Mouse (Mus musculus) brown adipose tissue, adult 24 weeks (tissue): ENCODE results near the gene Trappc10. TPM values are rescaled to one million over a fixed set of nuclear protein-coding genes. Genes with fewer than 3 reads are reported as not detected.

ENCODE experiments used
- H3K27ac ChIP-seq: fragments of 200-500 bp; replicated peaks from 2 replicates; pipeline ENCODE4 v1.5.1; 2012; ENCODE audit warnings: low read depth, mild to moderate bottlenecking, low read length
- H3K4me1 ChIP-seq: fragments of 200-500 bp; 2 replicates; pipeline ENCODE4 v1.6.1; 2012; ENCODE audit warnings: low read length, mixed read lengths; ENCODE audit not compliant: control insufficient read depth, insufficient read depth, insufficient read length
- H3K4me3 ChIP-seq: fragments of 200-500 bp; 2 replicates; pipeline ENCODE4 v1.5.1; 2012; ENCODE audit warnings: low read depth, mild to moderate bottlenecking, low read length, moderate library complexity; ENCODE audit not compliant: insufficient read depth
- polyA plus RNA-seq: library from polyadenylated mRNA; stranded (reverse); fragments of >200 nt; gene quantifications from 2 replicates; pipeline ENCODE4 v1.2.4, GENCODE M21; 2012; ENCODE audit not compliant: missing spikeins, insufficient read depth, insufficient read length

The Trappc10 gene
- polyA plus RNA-seq, 1 experiment, result 22.4 TPM

DNA sequence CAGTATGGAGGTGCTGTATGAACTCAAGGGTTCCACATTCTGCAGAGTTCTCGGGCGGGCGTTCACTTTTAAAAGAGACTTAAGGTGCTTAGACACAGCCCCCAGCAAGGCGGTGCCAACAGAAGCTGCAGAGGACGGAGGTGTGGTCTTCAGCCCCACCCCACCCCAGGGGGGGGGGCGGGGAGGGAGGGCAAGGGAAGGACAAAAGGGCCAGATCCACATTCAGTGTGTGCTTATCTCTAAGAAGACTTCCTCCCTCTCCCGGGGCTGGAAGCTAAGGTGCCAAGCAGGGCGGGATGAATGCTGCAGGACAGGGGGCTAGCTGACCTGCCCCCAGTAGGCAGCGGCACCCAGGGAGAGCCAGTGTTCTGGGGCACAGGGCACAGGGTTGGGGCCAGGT, 28.5 kb upstream of the Trappc10 start:
- H3K4me1 ChIP-seq, result no peaks in the 10 kb centered on the region
- no peak overlapping the region for H3K27ac ChIP-seq
- H3K4me3 ChIP-seq, result no peak overlapping the region

DNA sequence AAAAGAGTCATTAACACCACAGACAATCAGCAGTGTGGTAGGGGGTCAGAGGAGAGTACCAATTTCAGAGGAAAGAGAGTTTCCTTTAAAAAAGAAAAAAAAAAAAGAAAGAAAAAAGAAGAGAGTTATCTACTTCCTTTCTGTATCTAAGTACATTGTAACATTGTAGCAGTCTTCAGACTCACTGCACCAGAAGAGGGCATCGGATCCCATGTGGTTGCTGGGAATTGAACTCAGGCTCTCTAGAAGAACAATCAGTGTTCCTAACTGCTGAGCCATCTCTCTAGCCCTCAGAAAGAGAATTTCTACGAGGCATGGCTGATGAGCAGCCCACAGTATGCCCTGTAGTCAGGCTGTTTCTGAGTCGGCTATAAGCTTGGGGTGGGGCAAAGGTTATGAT, 21.4 kb upstream of the Trappc10 start:
- no peak overlapping the region for H3K4me3 ChIP-seq
- H3K27ac ChIP-seq, result no peak overlapping the region
- H3K4me1 ChIP-seq, result no peaks in the 10 kb centered on the region

DNA sequence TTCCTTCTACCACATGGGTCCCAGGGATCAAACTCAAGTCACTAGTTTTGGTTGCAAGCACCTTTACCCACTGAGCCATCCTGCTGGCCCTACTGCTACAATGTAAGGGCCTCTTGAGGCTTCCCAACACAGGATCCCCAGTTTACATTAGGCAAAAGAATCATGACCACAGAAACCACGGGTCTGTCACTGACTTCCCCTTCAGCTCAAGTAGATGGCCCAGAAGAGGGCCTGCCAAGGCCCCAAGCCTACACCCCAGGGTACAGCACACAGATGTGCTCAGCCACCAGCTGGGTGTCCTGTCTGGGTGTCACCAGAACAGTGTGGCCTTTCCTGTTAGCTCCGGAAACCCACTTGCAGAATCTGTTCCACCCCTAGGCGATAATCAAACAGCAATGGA, 20.3 kb upstream of the Trappc10 start:
- H3K4me3 ChIP-seq, result no peak overlapping the region
- no peak overlapping the region for H3K27ac ChIP-seq
- H3K4me1 ChIP-seq, result no peaks in the 10 kb centered on the region

DNA sequence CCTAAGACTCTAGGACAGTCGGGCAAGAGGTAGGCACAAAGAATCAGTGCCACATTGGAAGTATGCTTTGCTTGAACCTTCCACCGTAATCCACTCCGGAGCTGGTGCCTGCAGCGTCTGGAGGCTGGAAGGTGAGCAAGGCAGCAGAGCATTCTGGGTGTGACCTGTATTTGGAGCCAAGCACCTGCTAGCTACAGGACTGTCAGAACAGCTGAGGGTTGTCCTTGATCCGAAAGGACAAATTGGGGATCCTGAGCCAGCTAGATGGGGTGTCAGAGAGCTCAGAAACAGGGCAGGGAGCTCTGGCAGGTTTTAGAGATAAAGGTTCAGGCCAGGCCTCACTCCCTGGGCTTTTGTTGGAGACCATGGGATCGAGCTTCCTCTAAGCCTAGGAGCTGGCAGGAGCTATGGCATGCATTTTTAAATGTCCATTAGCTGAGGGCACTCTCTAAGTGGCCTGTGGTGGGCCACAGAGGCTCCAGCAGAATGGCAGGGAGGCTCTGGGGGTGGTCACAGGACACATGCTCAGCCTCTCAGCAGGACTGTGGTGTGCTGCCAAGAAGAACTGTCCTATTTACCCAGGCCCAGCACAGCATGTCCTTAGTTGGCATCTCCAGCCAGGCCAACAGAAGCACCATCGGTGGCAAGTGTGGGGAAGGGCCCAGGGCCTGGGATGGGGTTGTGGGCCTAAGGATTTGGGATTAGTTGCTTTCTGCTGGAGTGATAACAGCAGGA, 16.6 kb upstream of the Trappc10 start:
- Histone ChIP-seq H3K27ac (no peak overlapping the region), H3K4me1 (peaks cover 3% of the 10 kb centered on the region; the same call in 1 of the 2 replicates)

DNA sequence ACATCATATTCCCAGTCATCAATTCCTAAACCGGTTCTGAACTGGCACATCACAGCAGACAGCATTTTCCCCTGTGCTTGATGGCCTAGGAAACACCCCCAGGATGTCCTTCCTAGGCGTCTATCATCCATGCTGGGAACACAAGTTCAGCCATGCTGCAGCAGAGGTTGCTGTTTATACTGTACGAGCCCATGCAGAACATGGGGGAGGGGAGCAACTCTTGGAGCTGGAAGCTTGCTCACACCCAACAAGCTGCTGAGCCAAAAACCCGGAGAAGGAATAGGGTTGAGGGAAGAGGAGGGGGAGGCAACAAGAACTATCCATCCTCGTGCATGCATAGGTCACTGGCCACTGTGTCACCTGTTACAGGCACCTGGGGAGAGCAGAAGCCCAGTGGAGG, 15.9 kb upstream of the Trappc10 start:
- Histone ChIP-seq H3K4me1 (peaks cover 3% of the 10 kb centered on the region; the same call in 1 of the 2 replicates), H3K27ac (no peak overlapping the region), H3K4me3 (no peak overlapping the region)

More for the DNA sequence above, 16.6 kb upstream of the Trappc10 start:
- no peak overlapping the region for H3K4me3 ChIP-seq

DNA sequence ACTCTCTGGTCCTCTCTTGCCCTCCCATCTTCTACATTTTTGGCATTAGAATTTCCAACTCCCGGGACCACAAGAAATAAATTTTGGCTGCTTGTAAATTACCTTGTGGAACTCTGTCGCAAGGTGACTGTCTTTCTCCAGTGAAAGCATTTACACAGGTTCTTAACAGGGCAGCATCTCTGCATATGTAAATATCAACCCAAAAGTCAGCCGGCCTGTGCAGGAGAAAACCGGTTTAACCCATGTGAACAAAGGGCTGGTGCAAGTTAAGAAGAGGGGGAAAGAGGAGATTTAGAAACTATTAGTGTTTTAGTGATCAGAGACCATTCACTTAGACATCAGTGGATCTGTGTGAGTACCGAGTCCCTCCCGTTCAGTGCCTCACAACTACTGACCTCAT, 15.3 kb upstream of the Trappc10 start:
- no peak overlapping the region for H3K27ac ChIP-seq
- H3K4me1 ChIP-seq, result peaks cover 3% of the 10 kb centered on the region; the same call in 1 of the 2 replicates
- no peak overlapping the region for H3K4me3 ChIP-seq

DNA sequence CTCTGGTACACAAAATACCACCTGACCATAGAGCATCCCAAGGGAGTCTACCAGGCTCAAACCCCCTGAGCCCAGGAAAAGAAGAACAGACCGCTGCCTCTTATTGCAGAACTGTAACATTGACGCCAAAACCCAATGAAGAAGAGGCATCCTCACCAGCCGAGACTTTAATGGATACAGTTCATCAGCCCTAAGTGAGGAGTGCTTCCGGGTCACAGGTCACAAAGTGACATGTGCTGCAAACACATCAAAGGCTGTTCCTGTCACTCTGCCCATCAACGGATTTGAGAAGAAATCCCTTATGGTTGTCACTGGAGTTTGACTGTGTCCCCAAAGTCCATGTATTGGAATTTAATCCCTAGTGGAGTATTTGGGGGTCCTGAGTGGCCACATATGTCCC, 14.8 kb upstream of the Trappc10 start:
- H3K27ac ChIP-seq, result no peak overlapping the region

DNA sequence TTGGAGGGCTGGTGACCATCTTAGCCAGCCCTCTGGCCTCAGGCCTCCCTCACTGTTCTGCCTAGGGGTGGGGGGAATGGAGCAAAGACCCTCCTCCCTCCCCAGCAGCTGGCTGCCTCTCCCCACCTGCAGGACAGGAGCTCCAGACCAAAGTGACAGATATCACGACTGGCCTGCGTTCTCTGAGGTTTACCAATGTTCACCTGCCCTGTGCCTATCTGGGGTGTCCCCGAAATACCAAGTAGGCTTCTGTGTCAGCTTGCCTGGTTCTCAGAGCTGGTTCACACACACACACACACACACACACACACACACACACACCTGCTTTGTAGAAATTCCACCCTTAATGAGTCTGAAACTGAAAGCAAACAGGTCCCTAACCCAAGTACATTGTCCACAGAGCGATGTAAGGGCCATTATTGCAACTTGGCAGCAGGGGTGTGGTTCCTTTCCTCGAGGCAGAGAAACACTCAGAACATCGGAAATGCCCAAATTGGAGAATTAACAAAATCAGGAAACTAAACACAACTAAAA, 13.8 kb upstream of the Trappc10 start:
- H3K4me1 ChIP-seq, result peaks cover 3% of the 10 kb centered on the region; the same call in 1 of the 2 replicates
- no peak overlapping the region for H3K27ac ChIP-seq
- H3K4me3 ChIP-seq, result no peak overlapping the region

More for the DNA sequence above, 14.8 kb upstream of the Trappc10 start:
- Histone ChIP-seq H3K4me3 (no peak overlapping the region), H3K4me1 (peaks cover 3% of the 10 kb centered on the region; the same call in 1 of the 2 replicates)

DNA sequence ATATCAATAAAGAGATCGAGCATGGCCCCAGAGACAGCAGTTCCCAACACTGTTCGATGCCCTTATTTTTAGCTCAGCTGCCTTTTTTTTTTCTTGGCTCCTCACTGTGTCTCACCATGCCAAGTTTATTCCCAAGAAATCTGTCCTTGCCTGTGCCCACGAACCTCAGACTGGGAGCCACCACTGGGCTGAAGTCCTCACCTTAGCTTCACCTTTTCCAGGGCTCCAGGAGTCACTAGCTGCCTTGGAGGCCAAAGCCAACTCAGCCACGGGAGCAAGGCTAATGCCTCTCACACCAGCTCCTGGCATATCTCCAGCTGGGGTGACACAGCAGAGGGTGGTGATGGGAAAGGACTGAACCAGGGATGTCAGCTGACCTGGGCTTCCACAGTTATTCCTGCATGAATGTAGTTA, 11.2 kb upstream of the Trappc10 start:
- H3K4me3 ChIP-seq, result no peak overlapping the region

DNA sequence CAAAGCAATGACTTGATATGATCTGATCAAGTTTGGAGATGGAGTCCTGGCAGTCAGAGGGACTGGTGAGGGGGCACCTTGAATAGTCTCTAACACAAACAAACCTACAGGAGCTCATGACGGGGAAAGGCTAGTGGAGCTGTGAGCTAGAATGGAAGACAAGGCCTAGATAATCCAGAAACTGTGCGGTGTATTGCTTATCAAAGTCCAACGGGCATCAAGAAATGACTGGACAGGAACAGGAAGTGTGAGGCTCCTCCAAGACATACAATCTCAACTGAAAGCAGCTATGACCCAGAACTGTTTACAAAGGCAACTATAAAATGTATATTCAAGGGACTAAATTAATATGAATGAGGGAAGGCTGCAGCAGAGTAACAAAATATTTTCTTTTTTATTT, 2.8 kb upstream of the Trappc10 start:
- Histone ChIP-seq H3K27ac (no peak overlapping the region), H3K4me1 (peaks cover 9% of the 10 kb centered on the region), H3K4me3 (no peak overlapping the region)

More for the DNA sequence above, 11.2 kb upstream of the Trappc10 start:
- H3K27ac ChIP-seq, result no peak overlapping the region
- peaks cover 3% of the 10 kb centered on the region; the same call in 1 of the 2 replicates for H3K4me1 ChIP-seq

DNA sequence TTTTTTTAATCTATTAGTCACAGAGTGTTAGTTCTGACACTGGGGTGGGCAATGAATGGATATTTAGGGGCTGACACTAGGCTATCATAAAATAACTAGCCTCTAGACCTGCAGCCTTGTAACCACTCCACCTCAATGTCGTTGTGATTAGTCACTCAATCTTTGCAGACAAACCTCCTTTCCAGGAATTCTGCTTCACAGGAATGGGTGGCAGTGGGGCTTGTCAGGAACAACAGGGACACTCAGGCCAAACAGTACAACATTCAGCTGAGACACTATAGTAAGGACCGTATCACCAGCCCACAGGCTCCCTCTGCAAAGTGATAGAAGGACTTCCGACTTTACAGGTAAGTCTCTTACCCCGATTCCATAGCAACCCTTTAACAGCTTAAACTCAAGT, 2.3 kb upstream of the Trappc10 start:
- Histone ChIP-seq H3K4me1 (peaks cover 9% of the 10 kb centered on the region), H3K27ac (no peak overlapping the region), H3K4me3 (no peak overlapping the region)

DNA sequence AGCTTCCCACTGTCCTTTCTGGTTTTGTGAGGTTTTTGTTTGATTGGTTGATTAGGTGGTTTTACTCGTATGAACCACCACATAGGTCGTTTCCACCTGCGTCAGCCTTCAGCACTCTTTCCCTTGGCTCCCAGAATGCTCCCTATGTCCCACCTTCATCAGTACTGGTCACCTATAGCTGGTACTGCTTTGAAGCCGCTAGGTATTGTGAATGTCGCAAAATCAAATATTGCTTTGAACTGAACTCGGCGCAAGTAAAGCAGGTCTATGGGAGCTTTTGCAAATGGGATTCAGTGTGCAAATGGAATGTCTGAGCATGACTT, 745 bp upstream of the Trappc10 start:
- H3K4me3 ChIP-seq, result peak overlapping the region; percentile 75
- H3K4me1 ChIP-seq, result peaks cover 9% of the 10 kb centered on the region
- H3K27ac ChIP-seq, result 0 out of 2 replicates have a peak overlapping the region, but pooled peaks have one; percentile 54

DNA sequence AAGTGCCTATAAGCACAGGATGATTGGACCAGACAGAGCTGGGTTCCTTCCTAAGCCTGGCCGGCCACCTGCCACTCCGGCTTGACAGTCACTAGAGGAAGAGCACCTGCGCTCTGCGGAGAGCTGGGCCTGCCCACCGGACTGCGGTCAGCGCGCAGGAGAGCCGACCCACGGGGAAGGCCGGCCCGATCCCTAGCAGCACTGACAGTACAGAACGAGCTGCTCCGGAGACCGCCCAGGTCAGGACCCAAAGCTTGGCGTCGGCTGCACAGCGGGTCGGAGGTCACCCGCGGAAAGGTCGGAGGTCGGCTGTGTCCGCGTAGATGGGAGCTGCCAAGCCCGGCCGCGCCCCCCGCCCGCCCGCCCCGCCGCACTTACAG, 393 bp downstream of the Trappc10 start:
- H3K27ac ChIP-seq, result 0 out of 2 replicates have a peak overlapping the region, but pooled peaks have one; percentile 15

DNA sequence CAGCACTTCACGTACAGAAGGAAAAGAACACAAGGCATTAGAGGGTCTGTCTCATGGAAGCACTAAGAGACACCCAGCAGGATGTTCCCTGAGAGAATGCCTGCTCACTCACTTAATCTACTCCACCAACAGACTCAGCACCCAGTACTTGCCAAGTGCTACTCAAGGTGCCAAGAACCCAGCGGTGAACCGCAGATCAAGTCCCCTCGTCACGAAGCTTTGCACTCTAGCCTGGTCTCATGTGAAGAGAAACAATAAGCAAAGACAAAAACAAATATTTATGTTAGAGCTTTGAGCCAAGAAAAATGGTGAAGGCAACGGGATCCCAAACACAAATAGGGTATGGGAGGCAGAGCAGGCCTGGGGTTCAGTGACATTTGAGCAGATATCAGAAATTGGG, 5.5 kb downstream of the Trappc10 start:
- no peak overlapping the region for H3K4me3 ChIP-seq
- no peak overlapping the region for H3K27ac ChIP-seq
- peaks cover 12% of the 10 kb centered on the region for H3K4me1 ChIP-seq

More for the DNA sequence above, 393 bp downstream of the Trappc10 start:
- Histone ChIP-seq H3K4me3 (peak overlapping the region; percentile 75), H3K4me1 (peaks cover 9% of the 10 kb centered on the region)

DNA sequence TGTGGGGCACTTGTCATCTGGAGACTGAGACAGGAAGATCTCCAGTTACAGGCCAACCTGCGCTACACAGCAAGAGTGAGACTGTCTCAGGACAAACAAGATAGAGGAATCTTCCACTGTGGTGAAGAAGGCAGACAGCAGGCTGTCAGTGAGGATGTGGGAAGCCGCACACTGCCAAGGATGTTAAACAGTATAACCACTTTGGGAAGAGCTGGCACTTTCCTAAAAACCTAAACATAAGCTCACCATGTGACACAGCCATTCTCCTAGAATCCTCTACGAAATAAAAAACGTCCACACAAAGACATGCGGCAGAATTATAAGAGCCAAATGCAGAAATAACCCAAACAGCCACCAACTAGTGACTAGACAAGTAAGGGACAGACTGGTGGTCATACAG, 6.1 kb downstream of the Trappc10 start:
- no peak overlapping the region for H3K4me3 ChIP-seq
- H3K27ac ChIP-seq, result no peak overlapping the region
- peaks cover 9% of the 10 kb centered on the region for H3K4me1 ChIP-seq

DNA sequence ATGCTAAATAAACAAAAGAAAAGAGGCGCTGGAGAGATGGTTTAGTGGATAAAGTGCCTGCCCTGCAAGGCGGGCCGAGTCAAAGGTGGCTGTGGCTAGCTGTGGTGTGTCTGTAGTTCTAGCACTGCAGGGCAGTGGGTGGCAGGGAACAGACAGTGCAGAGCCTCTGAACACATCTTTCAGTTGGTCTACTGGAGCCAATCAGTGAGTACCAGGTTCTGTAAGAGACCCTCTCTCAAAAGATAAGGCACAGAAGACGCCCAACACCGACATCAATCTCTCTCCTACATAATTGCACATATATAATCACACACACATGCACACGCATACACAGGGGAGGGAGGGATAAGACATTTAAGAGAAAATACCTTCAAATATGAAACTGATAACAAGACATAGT, 6.6 kb downstream of the Trappc10 start:
- Histone ChIP-seq H3K4me1 (peaks cover 5% of the 10 kb centered on the region), H3K27ac (no peak overlapping the region), H3K4me3 (no peak overlapping the region)
